8 mouse cellular contexts compared by ENCODE assay signal in genomic region chr9:13826391-13826805, GRCm38 (mm10). TPM values are rescaled to one million over a fixed set of nuclear protein-coding genes. Genes with fewer than 3 reads are reported as not detected.
DNase-seq lines count a peak whose midpoint lies in the region; ATAC-seq lines count a peak whose summit lies in the region.

No protein-coding gene starts in this region.

- WGBS in forebrain, embryonic 15.5 days, result under 1% methylated on average over 31 of the region's 31 CpGs
- under 1% methylated on average over 29 of the region's 31 CpGs for WGBS in kidney, embryonic 15.5 days

- H3K27ac ChIP-seq in forebrain, embryonic 15.5 days (replicated peaks), result peak overlapping the region; percentile 99
- H3K27ac ChIP-seq in kidney, embryonic 15.5 days, result peak overlapping the region; percentile 99

- H3K4me3 ChIP-seq in forebrain, embryonic 15.5 days, result peak overlapping the region; percentile 61
- peak overlapping the region; percentile 72 for H3K4me3 ChIP-seq in kidney, embryonic 15.5 days (replicated peaks)

- H3K4me1 ChIP-seq in forebrain, embryonic 15.5 days, result peaks cover 37% of the 10 kb centered on the region
- peaks cover 22% of the 10 kb centered on the region for H3K4me1 ChIP-seq in kidney, embryonic 15.5 days

- peak; percentile 24 for DNase-seq in layer of hippocampus, adult 9-10 months (ENCODE audit: low spot score)
- no peak for DNase-seq in layer of hippocampus, postnatal 36 days
- peak; percentile 61 for DNase-seq in lung, postnatal 10 days
- DNase-seq in retina, postnatal 1 day, result peak; percentile 73
- DNase-seq in gastrocnemius, postnatal 25 days, result no peak

- H3K4me2 ChIP-seq in forebrain, embryonic 15.5 days (replicated peaks), result peak overlapping the region; percentile 52
- H3K4me2 ChIP-seq in kidney, embryonic 15.5 days, result peak overlapping the region; percentile 70

- H3K9ac ChIP-seq in forebrain, embryonic 15.5 days (replicated peaks), result peak overlapping the region; percentile 61
- peak overlapping the region; percentile 83 for H3K9ac ChIP-seq in kidney, embryonic 15.5 days

- H3K27me3 ChIP-seq in forebrain, embryonic 15.5 days, result no peaks in the 10 kb centered on the region
- no peaks in the 10 kb centered on the region for H3K27me3 ChIP-seq in kidney, embryonic 15.5 days

- ATAC-seq in activated CD4-positive, CD25-positive, alpha-beta regulatory T cell, adult 4 months, result peak; percentile 5
- ATAC-seq in forebrain, embryonic 15.5 days (replicated peaks), result peak; percentile 12; the same call in 1 of the 2 replicates
- peak; percentile 29 for ATAC-seq in kidney, embryonic 15.5 days (replicated peaks; ENCODE audit: low FRiP score)

- no peaks in the 10 kb centered on the region for H3K9me3 ChIP-seq in forebrain, embryonic 15.5 days
- H3K9me3 ChIP-seq in kidney, embryonic 15.5 days (replicated peaks), result no peaks in the 10 kb centered on the region

- peaks cover 9% of the 10 kb centered on the region for H3K36me3 ChIP-seq in forebrain, embryonic 15.5 days
- peaks cover 22% of the 10 kb centered on the region for H3K36me3 ChIP-seq in kidney, embryonic 15.5 days

RNA-seq across cellular contexts. Expression of gene Cep57, which starts 0.5 kb away (rescaled TPM):
- total RNA-seq in layer of hippocampus, postnatal 36 days (2021), result 10 to 100 TPM; 18.3 to 19.4 TPM
- polyA plus RNA-seq in activated CD4-positive, CD25-positive, alpha-beta regulatory T cell, adult 4 months (2017; shearing (Covaris generic)), result 10 to 100 TPM; 46.8 to 49.3 TPM
- 47.4 and 48.6 TPM in 2 replicates for polyA plus RNA-seq in forebrain, embryonic 15.5 days (2015; fragmentation: Nextera tagmentation; extraction: Ambion mirVana)
- polyA plus RNA-seq in kidney, embryonic 15.5 days (2015; fragmentation: Nextera tagmentation; extraction: Ambion mirVana), result 56.1 and 62.0 TPM in 2 replicates
- 1 to 10 TPM; 4.4 to 5.5 TPM for total RNA-seq in gastrocnemius, postnatal 25 days (2021)

RNA-seq across cellular contexts. Expression of gene Fam76b, which starts 1.1 kb away (rescaled TPM):
- 10 to 100 TPM; 19.3 to 20.0 TPM for total RNA-seq in layer of hippocampus, postnatal 36 days (2021)
- 10 to 100 TPM; 13.8 to 17.3 TPM for polyA plus RNA-seq in activated CD4-positive, CD25-positive, alpha-beta regulatory T cell, adult 4 months (2017; shearing (Covaris generic))
- polyA plus RNA-seq in forebrain, embryonic 15.5 days (2015; fragmentation: Nextera tagmentation; extraction: Ambion mirVana), result 28.7 and 29.4 TPM in 2 replicates
- 23.7 and 25.4 TPM in 2 replicates for polyA plus RNA-seq in kidney, embryonic 15.5 days (2015; fragmentation: Nextera tagmentation; extraction: Ambion mirVana)
- total RNA-seq in gastrocnemius, postnatal 25 days (2021), result 1 to 10 TPM; 6.2 to 6.5 TPM

Comparison
In these comparisons a context has a peak if more than half of its experiments do, and no peak if none do; other contexts are left out.
1. DNase-seq: peak in layer of hippocampus, adult 9-10 months (single experiment), lung, postnatal 10 days (single experiment) and retina, postnatal 1 day (single experiment); none in layer of hippocampus, postnatal 36 days (0 of 2) and gastrocnemius, postnatal 25 days (single experiment).
2. Peak in every context shown above with its lines, with median percentiles within 50 percentile points of each other: ATAC-seq.